Mouse (Mus musculus): ENCODE data around the gene Mon2. TPM values are rescaled to one million over a fixed set of nuclear protein-coding genes. Genes with fewer than 3 reads are reported as not detected.

Gene Mon2
- polyA plus RNA-seq, 1 experiment: 34.3 TPM

DNA sequence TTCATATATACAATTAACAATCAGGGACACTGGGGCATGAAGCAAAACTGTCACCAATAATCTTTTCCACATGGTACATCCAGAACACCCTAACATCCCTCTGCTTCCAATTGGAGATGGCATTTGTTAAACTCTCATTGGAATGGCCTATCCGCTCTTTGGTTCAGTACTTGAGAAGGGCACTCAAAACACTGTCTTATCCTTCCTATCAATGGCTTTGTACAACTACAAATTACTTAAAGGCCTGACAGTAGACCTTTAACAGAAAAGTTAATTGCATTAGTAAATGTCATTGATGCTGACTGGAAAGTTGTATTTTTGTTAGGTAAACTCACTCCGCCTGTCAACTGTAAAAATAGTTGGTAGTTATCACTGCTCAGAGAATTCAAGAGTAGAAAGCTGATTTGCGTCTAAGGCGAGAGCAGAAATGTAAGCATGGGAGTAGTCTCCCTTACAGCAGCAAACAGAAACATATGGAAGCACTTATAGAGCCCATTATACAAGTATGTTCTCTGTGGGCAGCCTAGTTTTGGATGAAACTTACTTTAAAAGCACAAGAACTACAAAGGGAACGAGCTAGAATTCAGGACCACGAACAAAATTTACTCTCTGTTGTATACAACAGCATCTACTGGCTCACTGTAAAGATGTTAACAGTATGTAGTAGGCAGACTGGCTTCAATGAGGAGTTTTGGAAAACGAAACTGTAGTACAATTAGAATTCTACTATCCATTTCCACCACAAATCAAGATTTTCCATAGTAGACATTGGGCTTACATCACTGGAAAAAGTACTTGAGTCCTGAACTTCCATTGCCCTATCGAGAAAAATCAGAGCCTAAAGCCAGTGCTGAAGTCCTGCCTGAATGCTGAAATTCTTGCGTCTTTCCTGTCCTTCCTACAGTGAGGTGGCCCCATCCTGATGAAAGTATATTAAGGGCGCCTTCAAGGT lies 92.5 kb downstream of the Mon2 start:
- 32% methylated on average over 10 of the region's 10 CpGs for WGBS
- no peak for DNase-seq (ENCODE audit: low read depth in 1 of 2, low spot score in 2 of 2)
- Histone ChIP-seq H3K27ac (ENCODE audit: insufficient read depth, low read length) (no peak overlapping the region), H3K36me3 (ENCODE audit: control insufficient read depth, insufficient read depth, low read length) (no peaks in the 10 kb centered on the region), H3K27me3 (ENCODE audit: control insufficient read depth, insufficient read depth, low read length) (no peaks in the 10 kb centered on the region), H3K4me1 (ENCODE audit: control insufficient read depth, insufficient read depth, insufficient read length) (peaks cover 9% of the 10 kb centered on the region), H3K4me3 (ENCODE audit: extremely low read depth, insufficient read depth, insufficient read length) (peak overlapping the region; percentile 24)
- TF ChIP-seq POLR2A (IDR thresholded peaks at IDR 0.05; ENCODE audit: low read depth, low read length) (no peak), CTCF (IDR thresholded peaks at IDR 0.05; ENCODE audit: extremely low read depth, insufficient read depth, insufficient read length, insufficient replicate concordance) (no peak)

DNA sequence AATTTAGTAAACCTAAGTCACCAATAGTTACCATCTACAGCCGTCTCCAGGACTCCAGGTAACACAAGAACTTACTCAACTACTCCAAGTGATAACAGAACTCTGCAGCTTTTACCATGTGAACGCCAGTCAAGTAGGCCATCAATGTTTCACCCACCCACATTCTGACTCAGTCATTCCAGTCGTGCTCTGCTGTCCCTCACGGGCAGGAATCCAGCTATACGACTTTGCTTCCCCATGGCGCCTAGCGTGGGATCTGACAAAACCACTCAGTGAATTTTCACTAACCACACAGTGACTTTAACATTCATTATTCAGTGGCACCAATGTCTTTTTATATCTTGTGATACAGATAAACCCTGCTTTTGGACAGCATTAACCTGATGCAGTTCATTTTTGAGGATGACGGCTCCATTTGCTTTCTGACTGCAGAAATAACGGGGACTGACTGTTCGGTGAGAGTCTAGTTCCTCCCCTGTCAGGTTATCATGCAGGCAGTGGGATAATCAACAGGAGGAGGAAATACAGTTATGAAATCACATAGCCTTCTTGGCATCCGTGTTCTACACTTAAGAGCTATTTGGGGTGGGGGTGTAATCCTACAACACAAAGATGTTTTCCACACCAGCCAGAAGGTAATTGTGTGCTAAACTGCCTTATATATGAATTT lies 93.3 kb downstream of the Mon2 start:
- TF ChIP-seq CTCF (IDR thresholded peaks at IDR 0.05; ENCODE audit: extremely low read depth, insufficient read depth, insufficient read length, insufficient replicate concordance): no peak
- no peak for TF ChIP-seq POLR2A (IDR thresholded peaks at IDR 0.05; ENCODE audit: low read depth, low read length)
- no peaks in the 10 kb centered on the region for H3K36me3 ChIP-seq (ENCODE audit: control insufficient read depth, insufficient read depth, low read length)
- no peak for DNase-seq (ENCODE audit: low read depth in 1 of 2, low spot score in 2 of 2)
- WGBS: 52% methylated on average over 11 of the region's 11 CpGs
- no peak overlapping the region for H3K27ac ChIP-seq (ENCODE audit: insufficient read depth, low read length)
- no peaks in the 10 kb centered on the region for H3K27me3 ChIP-seq (ENCODE audit: control insufficient read depth, insufficient read depth, low read length)
- no peak overlapping the region for H3K4me3 ChIP-seq (ENCODE audit: extremely low read depth, insufficient read depth, insufficient read length)
- peaks cover 9% of the 10 kb centered on the region for H3K4me1 ChIP-seq (ENCODE audit: control insufficient read depth, insufficient read depth, insufficient read length)

DNA sequence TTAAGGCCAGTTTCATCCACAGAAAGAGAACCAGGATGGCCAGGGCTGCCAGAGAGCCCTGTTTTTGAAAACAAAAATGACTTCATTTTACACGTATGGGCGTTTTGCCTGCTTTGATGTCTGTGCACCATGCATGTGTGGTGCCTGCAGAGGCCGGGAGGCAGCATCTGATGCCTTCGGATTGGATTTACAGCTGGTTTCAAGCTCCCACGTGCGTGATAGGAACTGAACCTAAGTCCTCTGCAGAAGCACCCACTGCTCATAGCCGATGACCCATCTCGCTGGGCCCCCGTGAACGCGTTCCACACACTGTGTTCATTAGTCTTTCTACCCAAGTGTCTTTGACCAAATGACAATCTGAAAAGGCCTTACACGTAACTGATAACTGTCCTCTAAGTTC lies 96.2 kb downstream of the Mon2 start:
- DNase-seq (ENCODE audit: low read depth in 1 of 2, low spot score in 2 of 2): no peak
- Histone ChIP-seq H3K36me3 (ENCODE audit: control insufficient read depth, insufficient read depth, low read length) (no peaks in the 10 kb centered on the region), H3K4me1 (ENCODE audit: control insufficient read depth, insufficient read depth, insufficient read length) (peaks cover 8% of the 10 kb centered on the region; the same call in 1 of the 2 replicates), H3K4me3 (ENCODE audit: extremely low read depth, insufficient read depth, insufficient read length) (no peak overlapping the region), H3K27me3 (ENCODE audit: control insufficient read depth, insufficient read depth, low read length) (no peaks in the 10 kb centered on the region), H3K27ac (ENCODE audit: insufficient read depth, low read length) (no peak overlapping the region)
- no peak for TF ChIP-seq POLR2A (IDR thresholded peaks at IDR 0.05; ENCODE audit: low read depth, low read length)
- TF ChIP-seq CTCF (IDR thresholded peaks at IDR 0.05; ENCODE audit: extremely low read depth, insufficient read depth, insufficient read length, insufficient replicate concordance): no peak
- 95% methylated on average over 12 of the region's 12 CpGs for WGBS

DNA sequence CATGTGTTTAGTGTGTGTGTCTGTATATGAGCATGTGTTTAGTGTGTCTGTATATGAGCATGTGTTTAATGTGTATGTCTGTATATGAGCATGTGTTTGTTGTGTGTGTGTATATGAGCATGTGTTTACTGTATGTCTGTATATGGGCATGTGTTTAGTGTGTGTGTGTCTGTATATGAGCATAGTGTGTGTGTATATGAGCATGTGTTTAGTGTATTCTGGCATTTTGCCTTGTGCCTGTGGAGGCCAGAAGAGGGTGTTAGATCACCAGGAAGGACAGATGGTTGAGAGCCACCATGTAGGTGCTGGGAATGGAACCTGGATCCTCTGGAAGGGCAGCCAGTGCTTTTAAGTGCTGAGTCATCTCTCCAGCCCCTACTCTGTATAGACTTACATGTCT lies 96.9 kb downstream of the Mon2 start:
- Histone ChIP-seq H3K4me3 (ENCODE audit: extremely low read depth, insufficient read depth, insufficient read length) (no peak overlapping the region), H3K36me3 (ENCODE audit: control insufficient read depth, insufficient read depth, low read length) (no peaks in the 10 kb centered on the region), H3K27ac (ENCODE audit: insufficient read depth, low read length) (no peak overlapping the region), H3K4me1 (ENCODE audit: control insufficient read depth, insufficient read depth, insufficient read length) (peaks cover 8% of the 10 kb centered on the region; the same call in 1 of the 2 replicates), H3K27me3 (ENCODE audit: control insufficient read depth, insufficient read depth, low read length) (no peaks in the 10 kb centered on the region)
- no peak for DNase-seq (ENCODE audit: low read depth in 1 of 2, low spot score in 2 of 2)
- TF ChIP-seq CTCF (IDR thresholded peaks at IDR 0.05; ENCODE audit: extremely low read depth, insufficient read depth, insufficient read length, insufficient replicate concordance) (no peak), POLR2A (IDR thresholded peaks at IDR 0.05; ENCODE audit: low read depth, low read length) (no peak)

DNA sequence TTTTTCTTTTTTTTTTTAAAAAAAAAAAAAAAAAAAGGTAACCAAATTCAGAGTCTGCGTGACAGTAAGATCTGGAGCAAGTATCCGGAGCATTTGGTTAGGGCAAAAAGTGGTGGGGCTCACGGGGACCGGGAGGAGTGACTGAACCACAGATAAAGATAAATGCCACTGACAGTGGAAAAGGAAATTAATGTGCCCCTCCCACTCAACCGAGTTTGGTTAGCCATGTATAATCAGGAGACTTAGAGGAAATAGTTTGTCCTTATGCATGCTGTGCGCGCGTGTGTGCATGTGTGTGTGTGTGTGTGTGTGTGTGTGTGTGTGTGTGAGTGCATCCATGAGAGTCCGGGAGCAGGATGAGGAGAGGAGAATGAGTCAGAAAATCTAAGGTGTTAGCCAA lies 100.3 kb downstream of the Mon2 start:
- no peak for DNase-seq (ENCODE audit: low read depth in 1 of 2, low spot score in 2 of 2)
- no peaks in the 10 kb centered on the region for H3K27me3 ChIP-seq (ENCODE audit: control insufficient read depth, insufficient read depth, low read length)
- WGBS: 43% methylated on average over 9 of the region's 9 CpGs

DNA sequence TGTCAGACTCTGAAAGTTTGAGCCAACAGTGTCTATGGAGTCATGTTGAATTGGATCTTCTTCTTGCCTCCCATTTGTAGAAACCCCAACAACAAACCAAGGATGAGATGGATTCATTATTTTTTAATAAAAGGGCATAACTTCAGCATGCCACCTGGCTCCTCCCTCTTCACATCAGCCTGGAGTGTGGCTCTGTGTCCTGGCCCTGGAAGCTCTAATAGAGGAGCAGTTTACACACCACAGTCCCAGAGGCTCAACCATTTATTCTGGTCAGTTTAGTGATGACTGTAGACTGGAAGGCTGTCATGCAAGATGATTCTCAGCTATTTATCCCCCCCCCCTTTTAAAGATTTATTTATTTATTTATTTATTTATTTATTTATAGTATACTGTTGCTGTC lies 103.1 kb downstream of the Mon2 start:
- DNase-seq (ENCODE audit: low read depth in 1 of 2, low spot score in 2 of 2): no peak
- Histone ChIP-seq H3K27me3 (ENCODE audit: control insufficient read depth, insufficient read depth, low read length) (no peaks in the 10 kb centered on the region), H3K27ac (ENCODE audit: insufficient read depth, low read length) (no peak overlapping the region), H3K36me3 (ENCODE audit: control insufficient read depth, insufficient read depth, low read length) (no peaks in the 10 kb centered on the region), H3K4me1 (ENCODE audit: control insufficient read depth, insufficient read depth, insufficient read length) (peaks cover 4% of the 10 kb centered on the region; the same call in 1 of the 2 replicates), H3K4me3 (ENCODE audit: extremely low read depth, insufficient read depth, insufficient read length) (no peak overlapping the region)
- TF ChIP-seq CTCF (IDR thresholded peaks at IDR 0.05; ENCODE audit: extremely low read depth, insufficient read depth, insufficient read length, insufficient replicate concordance): no peak
- no peak for TF ChIP-seq POLR2A (IDR thresholded peaks at IDR 0.05; ENCODE audit: low read depth, low read length)

More for the DNA sequence above, 100.3 kb downstream of the Mon2 start:
- H3K4me3 ChIP-seq (ENCODE audit: extremely low read depth, insufficient read depth, insufficient read length): no peak overlapping the region
- TF ChIP-seq POLR2A (IDR thresholded peaks at IDR 0.05; ENCODE audit: low read depth, low read length): no peak
- no peak for TF ChIP-seq CTCF (IDR thresholded peaks at IDR 0.05; ENCODE audit: extremely low read depth, insufficient read depth, insufficient read length, insufficient replicate concordance)
- no peak overlapping the region for H3K27ac ChIP-seq (ENCODE audit: insufficient read depth, low read length)
- H3K36me3 ChIP-seq (ENCODE audit: control insufficient read depth, insufficient read depth, low read length): no peaks in the 10 kb centered on the region
- peaks cover 4% of the 10 kb centered on the region; the same call in 1 of the 2 replicates for H3K4me1 ChIP-seq (ENCODE audit: control insufficient read depth, insufficient read depth, insufficient read length)
